Mouse (Mus musculus): ENCODE measurements around the gene Prr12.
"Not testable (repeated sequence)": the region's sequence is repeated elsewhere in the genome, so short reads cannot be mapped to it uniquely, and the experiment has no call there.

Gene Prr12

GRCm38 (mm10) chr7:45023711-45024110 lies 29.0 kb downstream of the Prr12 start:
- DNase-seq (ENCODE audit: low spot score) = not testable (repeated sequence)

GRCm38 (mm10) chr7:45020225-45020624 lies 32.5 kb downstream of the Prr12 start:
- no peak for DNase-seq (ENCODE audit: low spot score)

- DNase-seq (ENCODE audit: low spot score) = peak; percentile 45
Measured at GRCm38 (mm10) chr7:45019031-45019571, 33.6 kb downstream of the Prr12 start.

- DNase-seq (ENCODE audit: low spot score) = peak; percentile 99
Measured at GRCm38 (mm10) chr7:45017242-45018061, 35.2 kb downstream of the Prr12 start, which contains the start of gene Rras. Gene Rras (plus strand): TSS chr7:45017961.

- no peak for DNase-seq (ENCODE audit: low spot score)
Measured at GRCm38 (mm10) chr7:45016761-45017160, 35.9 kb downstream of the Prr12 start.

GRCm38 (mm10) chr7:45015957-45016612 lies 36.6 kb downstream of the Prr12 start, which contains the start of gene Scaf1:
Gene Scaf1 (minus strand): TSS chr7:45016363.
- DNase-seq (ENCODE audit: low spot score) = peak; percentile 100

- peak; percentile 26 for DNase-seq (ENCODE audit: low spot score)
Measured at GRCm38 (mm10) chr7:45015344-45015956, 37.2 kb downstream of the Prr12 start.

- DNase-seq (ENCODE audit: low spot score) = no peak
Measured at GRCm38 (mm10) chr7:45014096-45014451, 38.6 kb downstream of the Prr12 start.

- DNase-seq (ENCODE audit: low spot score) = no peak
Measured at GRCm38 (mm10) chr7:45013366-45014095, 39.1 kb downstream of the Prr12 start.

- no peak for DNase-seq (ENCODE audit: low spot score)
Measured at GRCm38 (mm10) chr7:45012824-45013223, 39.9 kb downstream of the Prr12 start.

- DNase-seq (ENCODE audit: low spot score) = no peak
Measured at GRCm38 (mm10) chr7:45012011-45012410, 40.7 kb downstream of the Prr12 start.

GRCm38 (mm10) chr7:45008411-45008810 lies 44.3 kb downstream of the Prr12 start:
- no peak for DNase-seq (ENCODE audit: low spot score)

GRCm38 (mm10) chr7:45007846-45008245 lies 44.8 kb downstream of the Prr12 start:
- DNase-seq (ENCODE audit: low spot score) = no peak

- DNase-seq (ENCODE audit: low spot score) = no peak
Measured at GRCm38 (mm10) chr7:45007141-45007540, 45.5 kb downstream of the Prr12 start.

- DNase-seq (ENCODE audit: low spot score) = no peak
Measured at GRCm38 (mm10) chr7:45006503-45006902, 46.2 kb downstream of the Prr12 start.

- no peak for DNase-seq (ENCODE audit: low spot score)
Measured at GRCm38 (mm10) chr7:45005321-45005992, 47.2 kb downstream of the Prr12 start.

- DNase-seq (ENCODE audit: low spot score) = no peak
Measured at GRCm38 (mm10) chr7:45004546-45004945, 48.1 kb downstream of the Prr12 start.

- no peak for DNase-seq (ENCODE audit: low spot score)
Measured at GRCm38 (mm10) chr7:45002440-45002839, 50.2 kb downstream of the Prr12 start.

- DNase-seq (ENCODE audit: low spot score) = no peak
Measured at GRCm38 (mm10) chr7:45000539-45001114, 52.1 kb downstream of the Prr12 start.

GRCm38 (mm10) chr7:44999753-45000152 lies 52.9 kb downstream of the Prr12 start:
- DNase-seq (ENCODE audit: low spot score) = no peak

- DNase-seq (ENCODE audit: low spot score) = peak; percentile 59
Measured at GRCm38 (mm10) chr7:44998501-44998955, 54.2 kb downstream of the Prr12 start, which contains the start of gene Bcl2l12. Gene Bcl2l12 (minus strand): TSS chr7:44998712.

Measured in embryo, embryonic 10.5 days (tissue).